Mouse (Mus musculus): ENCODE data around the gene Ubac2.

Ubac2 gene

GRCm38 (mm10) chr14:121947201-121947760, 68.9 kb downstream of the Ubac2 start:
- no peak for DNase-seq (ENCODE audit: extremely low read depth, insufficient read length, low spot score)

- DNase-seq (ENCODE audit: extremely low read depth, insufficient read length, low spot score), result no peak
These were observed 69.5 kb downstream of the Ubac2 start for GRCm38 (mm10) chr14:121947966-121948365.

GRCm38 (mm10) chr14:121949436-121949835, 71.0 kb downstream of the Ubac2 start:
- DNase-seq (ENCODE audit: extremely low read depth, insufficient read length, low spot score), result no peak

GRCm38 (mm10) chr14:121949897-121950296, 71.5 kb downstream of the Ubac2 start:
- no peak for DNase-seq (ENCODE audit: extremely low read depth, insufficient read length, low spot score)

- no peak for DNase-seq (ENCODE audit: extremely low read depth, insufficient read length, low spot score)
These were observed 73.1 kb downstream of the Ubac2 start for GRCm38 (mm10) chr14:121951399-121952045.

GRCm38 (mm10) chr14:121952046-121952400, 73.6 kb downstream of the Ubac2 start:
- DNase-seq (ENCODE audit: extremely low read depth, insufficient read length, low spot score), result no peak

- no peak for DNase-seq (ENCODE audit: extremely low read depth, insufficient read length, low spot score)
These were observed 75.7 kb downstream of the Ubac2 start for GRCm38 (mm10) chr14:121954129-121954528.

- DNase-seq (ENCODE audit: extremely low read depth, insufficient read length, low spot score), result no peak
These were observed 76.2 kb downstream of the Ubac2 start for GRCm38 (mm10) chr14:121954608-121955007.

- DNase-seq (ENCODE audit: extremely low read depth, insufficient read length, low spot score), result no peak
These were observed 76.9 kb downstream of the Ubac2 start for GRCm38 (mm10) chr14:121955176-121955795.

- DNase-seq (ENCODE audit: extremely low read depth, insufficient read length, low spot score), result no peak
These were observed 77.9 kb downstream of the Ubac2 start for GRCm38 (mm10) chr14:121956291-121956690.

- no peak for DNase-seq (ENCODE audit: extremely low read depth, insufficient read length, low spot score)
These were observed 78.9 kb downstream of the Ubac2 start for GRCm38 (mm10) chr14:121957176-121957871.

GRCm38 (mm10) chr14:121958041-121958750, 79.8 kb downstream of the Ubac2 start:
- DNase-seq (ENCODE audit: extremely low read depth, insufficient read length, low spot score), result no peak

- no peak for DNase-seq (ENCODE audit: extremely low read depth, insufficient read length, low spot score)
These were observed 80.5 kb downstream of the Ubac2 start for GRCm38 (mm10) chr14:121958751-121959537.

GRCm38 (mm10) chr14:121959538-121959980, 81.1 kb downstream of the Ubac2 start:
- DNase-seq (ENCODE audit: extremely low read depth, insufficient read length, low spot score), result no peak

GRCm38 (mm10) chr14:121960031-121960430, 81.6 kb downstream of the Ubac2 start:
- no peak for DNase-seq (ENCODE audit: extremely low read depth, insufficient read length, low spot score)

GRCm38 (mm10) chr14:121960531-121960930, 82.1 kb downstream of the Ubac2 start:
- DNase-seq (ENCODE audit: extremely low read depth, insufficient read length, low spot score), result no peak

- DNase-seq (ENCODE audit: extremely low read depth, insufficient read length, low spot score), result no peak
These were observed 82.6 kb downstream of the Ubac2 start for GRCm38 (mm10) chr14:121960997-121961396.

GRCm38 (mm10) chr14:121961496-121962127, 83.2 kb downstream of the Ubac2 start:
- no peak for DNase-seq (ENCODE audit: extremely low read depth, insufficient read length, low spot score)

- DNase-seq (ENCODE audit: extremely low read depth, insufficient read length, low spot score), result no peak
These were observed 83.9 kb downstream of the Ubac2 start for GRCm38 (mm10) chr14:121962128-121962890.
